Mouse (Mus musculus) G1E (cell line): ENCODE measurements around the gene Zfp143.

Experiments used
- CTCF ChIP-seq: IDR thresholded peaks from 2 replicates; pipeline ENCODE4 v1.5.1; 2012; ENCODE audit warnings: low read depth, low read length, inconsistent platforms, mixed read lengths
- GATA2 ChIP-seq: IDR thresholded peaks from 2 replicates; pipeline ENCODE4 v1.6.1; 2012; ENCODE audit warnings: low read depth, low read length, inconsistent platforms, borderline replicate concordance
- TAL1 ChIP-seq: conservative IDR thresholded peaks from 2 replicates; pipeline ENCODE4 v1.6.1; 2012; ENCODE audit warnings: low read depth, low read length, inconsistent platforms, mixed read lengths

DNA sequence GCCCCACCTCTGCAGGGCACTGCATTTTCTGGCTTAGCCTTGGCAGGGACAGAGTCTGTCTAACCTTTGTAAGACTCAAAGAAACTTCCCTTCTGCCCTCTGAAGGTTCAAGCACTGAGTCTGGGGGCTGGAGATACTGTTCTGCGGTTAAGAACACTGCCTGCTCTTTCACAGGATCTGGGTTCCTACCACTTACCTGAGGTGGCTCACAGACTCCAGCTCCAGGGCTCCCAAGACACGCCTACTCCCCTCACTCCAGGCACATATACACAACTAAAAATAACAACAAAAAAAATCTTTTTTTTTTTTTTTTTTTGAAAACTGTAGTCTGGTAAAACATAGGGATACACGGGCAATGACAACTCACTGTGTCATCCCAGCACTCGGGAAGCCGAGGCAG is 40.2 kb downstream of the Zfp143 start:
- TF ChIP-seq CTCF (no peak), GATA2 (no peak), TAL1 (no peak)
